Mouse (Mus musculus) embryonic facial prominence, embryonic 15.5 days (tissue): ENCODE results near the gene D130043K22Rik. TPM values are rescaled to one million over a fixed set of nuclear protein-coding genes. Genes with fewer than 3 reads are reported as not detected.
A peak's percentile ranks its signal among the peaks of the same experiment; 100 is the strongest.

ENCODE experiments used
- ATAC-seq: fragments of 200-750 bp; cut with Nextera tagmentation; 2 replicates; pipeline ENCODE4 v1.8.0; 2017; ENCODE audit warnings: low read depth, moderate TSS enrichment; ENCODE audit not compliant: insufficient number of reproducible peaks, low FRiP score, low TSS enrichment
- H3K27ac ChIP-seq: fragments of 300-500 bp; sonication (generic); replicated peaks from 2 replicates; pipeline ENCODE4 v1.5.1; 2015; ENCODE audit warnings: mild to moderate bottlenecking, inconsistent platforms
- H3K27me3 ChIP-seq: fragments of 300-500 bp; sonication (generic); 2 replicates; pipeline ENCODE4 v1.6.1; 2015; ENCODE audit warnings: inconsistent platforms
- H3K36me3 ChIP-seq: fragments of 300-500 bp; sonication (generic); 2 replicates; pipeline ENCODE4 v1.6.1; 2015; ENCODE audit warnings: mild to moderate bottlenecking, inconsistent platforms
- H3K4me1 ChIP-seq: fragments of 300-500 bp; sonication (generic); 2 replicates; pipeline ENCODE4 v1.6.1; 2015; ENCODE audit warnings: inconsistent platforms
- H3K4me2 ChIP-seq: fragments of 300-500 bp; sonication (generic); replicated peaks from 2 replicates; pipeline ENCODE4 v1.6.1; 2015; ENCODE audit warnings: mild to moderate bottlenecking, inconsistent platforms
- H3K4me3 ChIP-seq: fragments of 300-500 bp; sonication (generic); replicated peaks from 2 replicates; pipeline ENCODE4 v1.5.1; 2015; ENCODE audit warnings: mild to moderate bottlenecking, inconsistent platforms
- H3K9ac ChIP-seq: fragments of 300-500 bp; sonication (generic); 2 replicates; pipeline ENCODE4 v1.6.1; 2015; ENCODE audit warnings: inconsistent platforms
- H3K9me3 ChIP-seq: fragments of 300-500 bp; sonication (generic); replicated peaks from 2 replicates; pipeline ENCODE4 v1.6.1; 2016; ENCODE audit warnings: inconsistent platforms
- WGBS: fragments of 180-500 bp; shearing (Covaris S2); methylation state at CpG from one replicate; pipeline ENCODE4 v1.1.7; 2015; 5-methylcytosine and 5-hydroxymethylcytosine counted together
- polyA plus RNA-seq: library from polyadenylated mRNA; unstranded; fragments of >200 nt; fragmentation: Nextera tagmentation; extraction: Ambion mirVana; gene quantifications from 2 replicates; pipeline ENCODE4 v1.2.1, GENCODE M21; 2015

Gene D130043K22Rik
- polyA plus RNA-seq, 1 experiment from 2014 or later, result 1.3 TPM

- no peak overlapping the region for H3K4me3 ChIP-seq
- H3K4me2 ChIP-seq, result no peak overlapping the region
- no peaks in the 10 kb centered on the region for H3K27me3 ChIP-seq
- 82% methylated on average over 11 of the region's 11 CpGs for WGBS
- no peak overlapping the region for H3K9ac ChIP-seq
- H3K4me1 ChIP-seq, result no peaks in the 10 kb centered on the region
- no peaks in the 10 kb centered on the region for H3K9me3 ChIP-seq
- 0 out of 2 replicates have a peak, but pooled peaks cover 5% of the 10 kb centered on the region for H3K36me3 ChIP-seq
- no peak overlapping the region for H3K27ac ChIP-seq
- no peak for ATAC-seq
These were observed 62.1 kb downstream of the D130043K22Rik start for GRCm38 (mm10) chr13:24906831-24907570.

DNA sequence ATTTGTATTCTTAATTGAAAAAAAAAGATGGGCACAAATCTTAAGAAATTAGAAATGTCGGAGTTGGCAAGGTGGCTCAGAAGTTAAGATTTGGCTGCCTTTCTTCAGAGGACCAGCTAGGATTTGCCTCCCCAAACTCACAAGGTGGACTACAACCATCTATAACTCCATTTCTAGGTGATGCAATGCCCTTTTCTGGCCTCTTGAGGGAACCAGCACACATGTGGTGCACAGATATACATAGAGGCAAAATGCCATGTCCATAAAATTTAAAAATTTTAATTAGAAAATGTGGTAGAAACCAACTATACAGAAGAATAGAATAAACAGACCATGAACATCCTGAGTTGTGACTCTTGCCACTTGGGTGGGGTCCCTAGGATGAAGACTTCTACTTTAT is 64.2 kb downstream of the D130043K22Rik start:
- H3K4me1 ChIP-seq, result no peaks in the 10 kb centered on the region
- 87% methylated on average over 1 of the region's 1 CpGs for WGBS
- H3K9me3 ChIP-seq, result no peaks in the 10 kb centered on the region
- H3K4me3 ChIP-seq, result no peak overlapping the region
- no peak overlapping the region for H3K4me2 ChIP-seq
- ATAC-seq, result no peak
- H3K27ac ChIP-seq, result no peak overlapping the region
- no peak overlapping the region for H3K9ac ChIP-seq
- H3K27me3 ChIP-seq, result no peaks in the 10 kb centered on the region
- H3K36me3 ChIP-seq, result peaks cover 12% of the 10 kb centered on the region; the same call in 1 of the 2 replicates

DNA sequence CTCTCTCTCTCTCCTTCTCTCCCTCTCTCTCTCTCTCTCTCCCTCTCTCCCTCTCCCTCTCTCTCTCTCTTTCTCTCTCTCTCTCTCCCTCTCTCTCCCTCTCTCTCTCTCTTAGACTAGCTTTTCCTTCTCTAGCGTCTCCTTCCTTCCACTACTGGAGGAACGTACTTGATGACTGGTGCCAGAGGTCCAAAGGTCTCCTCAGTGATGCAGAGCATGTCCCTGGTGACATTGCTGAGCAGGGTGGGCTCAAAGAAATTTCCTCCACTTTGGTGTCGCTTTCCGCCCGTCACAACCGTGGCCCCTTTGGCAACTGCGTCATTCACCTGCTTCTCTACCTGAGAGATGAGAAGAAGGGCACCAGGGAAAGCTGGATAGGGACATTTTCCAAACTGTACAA is 68.6 kb downstream of the D130043K22Rik start:
- H3K9ac ChIP-seq, result no peak overlapping the region
- H3K4me3 ChIP-seq, result no peak overlapping the region
- no peak overlapping the region for H3K27ac ChIP-seq
- no peaks in the 10 kb centered on the region for H3K9me3 ChIP-seq
- no peak for ATAC-seq
- peaks cover 44% of the 10 kb centered on the region for H3K36me3 ChIP-seq
- no peaks in the 10 kb centered on the region for H3K27me3 ChIP-seq
- no peak overlapping the region for H3K4me2 ChIP-seq
- WGBS, result 94% methylated on average over 7 of the region's 7 CpGs
- no peaks in the 10 kb centered on the region for H3K4me1 ChIP-seq

DNA sequence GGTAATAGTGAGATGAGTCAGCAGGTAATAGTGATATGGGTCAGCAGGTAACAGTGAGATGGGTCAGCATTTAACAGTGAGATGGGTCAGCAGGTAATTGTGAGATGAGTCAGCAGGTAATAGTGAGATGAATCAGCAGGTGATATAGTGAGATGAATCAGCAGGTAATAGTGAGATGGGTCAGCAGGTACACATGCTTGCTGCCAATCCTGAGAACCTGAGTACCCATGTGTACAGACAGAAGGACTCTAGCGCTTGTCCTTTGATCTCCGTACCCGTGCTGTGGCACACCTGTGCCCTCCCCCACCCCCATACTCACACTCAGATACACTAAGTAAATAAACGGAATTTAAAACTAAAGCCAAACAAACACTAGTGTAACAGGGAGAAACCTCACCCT is 70.0 kb downstream of the D130043K22Rik start:
- Histone ChIP-seq H3K4me2 (no peak overlapping the region), H3K9ac (no peak overlapping the region), H3K36me3 (peaks cover 50% of the 10 kb centered on the region), H3K27ac (no peak overlapping the region), H3K27me3 (no peaks in the 10 kb centered on the region), H3K4me3 (no peak overlapping the region), H3K9me3 (no peaks in the 10 kb centered on the region), H3K4me1 (no peaks in the 10 kb centered on the region)
- ATAC-seq, result no peak
- WGBS, result 91% methylated on average over 4 of the region's 4 CpGs

- no peak overlapping the region for H3K9ac ChIP-seq
- no peaks in the 10 kb centered on the region for H3K9me3 ChIP-seq
- no peak for ATAC-seq
- 69% methylated on average over 13 of the region's 13 CpGs for WGBS
- peaks cover 50% of the 10 kb centered on the region for H3K36me3 ChIP-seq
- H3K27me3 ChIP-seq, result no peaks in the 10 kb centered on the region
- H3K4me3 ChIP-seq, result no peak overlapping the region
- H3K27ac ChIP-seq, result no peak overlapping the region
- no peaks in the 10 kb centered on the region for H3K4me1 ChIP-seq
- H3K4me2 ChIP-seq, result no peak overlapping the region
These were observed 70.9 kb downstream of the D130043K22Rik start for GRCm38 (mm10) chr13:24915831-24916230.

GRCm38 (mm10) chr13:24920333-24920977 is 75.5 kb downstream of the D130043K22Rik start:
- Histone ChIP-seq H3K4me3 (no peak overlapping the region), H3K4me2 (no peak overlapping the region), H3K36me3 (peaks cover 52% of the 10 kb centered on the region), H3K9me3 (no peaks in the 10 kb centered on the region), H3K4me1 (no peaks in the 10 kb centered on the region), H3K9ac (no peak overlapping the region), H3K27ac (no peak overlapping the region), H3K27me3 (no peaks in the 10 kb centered on the region)
- ATAC-seq, result 0 out of 2 replicates have a peak, but pooled peaks have one; percentile 51
- WGBS, result 23% methylated on average over 5 of the region's 5 CpGs

DNA sequence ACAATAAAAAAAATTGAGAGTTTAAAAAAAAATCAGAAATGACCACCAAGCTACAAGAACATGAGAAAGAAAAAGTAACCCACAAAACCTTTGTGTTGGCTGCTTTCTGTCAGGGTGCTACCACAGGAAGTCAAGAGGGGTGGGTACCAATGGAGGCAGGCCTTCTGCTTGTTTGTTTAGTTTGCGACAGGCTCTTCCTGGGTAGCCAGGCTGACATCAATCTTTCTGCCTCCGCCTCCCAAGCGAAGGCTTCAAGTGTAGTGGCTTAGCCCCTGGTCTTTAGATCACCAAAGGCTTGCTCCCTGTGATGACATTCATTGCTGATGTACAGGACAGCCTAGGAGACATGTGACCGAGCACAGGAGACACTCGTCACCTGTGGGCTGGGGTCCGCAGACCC is 76.3 kb downstream of the D130043K22Rik start:
- Histone ChIP-seq H3K27me3 (no peaks in the 10 kb centered on the region), H3K27ac (no peak overlapping the region), H3K4me3 (no peak overlapping the region), H3K4me1 (no peaks in the 10 kb centered on the region), H3K9me3 (no peaks in the 10 kb centered on the region), H3K36me3 (peaks cover 45% of the 10 kb centered on the region), H3K9ac (no peak overlapping the region), H3K4me2 (no peak overlapping the region)
- ATAC-seq, result no peak
- 87% methylated on average over 6 of the region's 6 CpGs for WGBS

- H3K9me3 ChIP-seq, result no peaks in the 10 kb centered on the region
- WGBS, result 88% methylated on average over 5 of the region's 5 CpGs
- no peak overlapping the region for H3K4me2 ChIP-seq
- H3K36me3 ChIP-seq, result peaks cover 32% of the 10 kb centered on the region
- no peak for ATAC-seq
- H3K9ac ChIP-seq, result no peak overlapping the region
- H3K4me3 ChIP-seq, result no peak overlapping the region
- H3K27me3 ChIP-seq, result no peaks in the 10 kb centered on the region
- H3K27ac ChIP-seq, result no peak overlapping the region
- no peaks in the 10 kb centered on the region for H3K4me1 ChIP-seq
These were observed 79.1 kb downstream of the D130043K22Rik start for GRCm38 (mm10) chr13:24923991-24924390.

- Histone ChIP-seq H3K27me3 (no peaks in the 10 kb centered on the region), H3K36me3 (no peaks in the 10 kb centered on the region), H3K4me1 (0 out of 2 replicates have a peak, but pooled peaks cover 3% of the 10 kb centered on the region), H3K4me2 (no peak overlapping the region), H3K4me3 (no peak overlapping the region), H3K9me3 (no peaks in the 10 kb centered on the region), H3K27ac (no peak overlapping the region), H3K9ac (no peak overlapping the region)
- no peak for ATAC-seq
These were observed 85.7 kb downstream of the D130043K22Rik start for GRCm38 (mm10) chr13:24930591-24930990.

GRCm38 (mm10) chr13:24933199-24933598 is 88.3 kb downstream of the D130043K22Rik start:
- Histone ChIP-seq H3K4me3 (no peak overlapping the region), H3K4me1 (peaks cover 18% of the 10 kb centered on the region), H3K9ac (no peak overlapping the region), H3K27ac (no peak overlapping the region), H3K27me3 (no peaks in the 10 kb centered on the region), H3K4me2 (no peak overlapping the region), H3K36me3 (no peaks in the 10 kb centered on the region), H3K9me3 (no peaks in the 10 kb centered on the region)
- WGBS, result 93% methylated on average over 7 of the region's 7 CpGs
- no peak for ATAC-seq

GRCm38 (mm10) chr13:24936772-24937107 is 91.8 kb downstream of the D130043K22Rik start:
- Histone ChIP-seq H3K36me3 (no peaks in the 10 kb centered on the region), H3K4me2 (peak overlapping the region; percentile 58), H3K27me3 (no peaks in the 10 kb centered on the region), H3K9ac (peak overlapping the region; percentile 85; the same call in 1 of the 2 replicates), H3K4me1 (peaks cover 21% of the 10 kb centered on the region), H3K4me3 (peak overlapping the region; percentile 86), H3K27ac (peak overlapping the region; percentile 88; the same call in 1 of the 2 replicates), H3K9me3 (no peaks in the 10 kb centered on the region)
- 0 out of 2 replicates have a peak, but pooled peaks have one; percentile 44 for ATAC-seq
- WGBS, result 32% methylated on average over 5 of the region's 5 CpGs
